Mouse (Mus musculus) spleen, postnatal 36 days (tissue): ENCODE results near the gene Mks1.
"Not testable (repeated sequence)": the region's sequence is repeated elsewhere in the genome, so short reads cannot be mapped to it uniquely, and the experiment has no call there.

Experiments
- DNase-seq, 2 experiments: peaks; one replicate each; pipeline ENCODE4 v3.0.0; 2022; ENCODE audit warnings: low spot score in 2 of 2, mixed read lengths in 1 of 2

The Mks1 gene

DNA sequence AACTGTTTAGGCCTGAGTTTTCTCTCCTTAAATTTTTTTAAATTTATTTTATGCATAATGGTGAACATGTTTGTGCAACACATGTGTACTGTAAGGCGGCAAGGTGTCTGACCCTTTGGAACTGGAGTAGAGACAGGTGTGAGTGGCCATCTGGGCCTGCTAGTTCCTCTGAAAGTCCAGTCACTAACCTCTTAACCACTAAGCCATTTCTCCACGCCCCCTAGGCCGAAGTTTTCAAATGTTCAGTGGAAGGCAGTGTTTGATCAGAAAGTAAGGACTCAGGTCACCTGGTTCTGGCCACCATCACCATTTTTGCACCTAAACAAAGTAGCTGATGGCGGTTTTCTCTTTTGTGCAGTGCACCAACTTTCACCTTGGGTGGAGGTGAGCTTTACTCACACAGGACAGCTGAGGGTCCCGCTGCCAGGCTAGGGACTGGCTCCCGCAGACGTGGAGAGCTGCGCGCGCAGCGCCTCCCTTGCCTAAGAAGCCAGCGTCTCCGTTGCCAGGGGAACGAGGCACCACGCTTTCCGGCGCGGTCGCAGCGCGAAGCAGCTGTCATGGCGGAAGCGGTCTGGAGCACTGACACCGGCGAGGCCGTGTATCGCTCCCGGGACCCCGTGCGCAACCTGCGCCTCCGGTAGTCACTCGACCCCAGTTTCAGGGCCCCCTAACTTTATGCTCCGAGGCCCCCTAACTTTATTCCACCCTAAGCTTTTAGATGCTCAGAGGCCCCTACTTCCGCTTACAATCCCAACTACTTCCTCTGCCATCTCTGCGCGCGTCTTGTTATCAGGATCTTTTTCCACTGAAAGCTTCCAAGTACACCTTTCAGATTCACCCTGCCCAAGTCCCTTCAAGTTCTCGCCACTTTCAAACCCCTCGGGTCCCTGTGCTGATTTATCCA, at the start of gene Mks1:
Mks1 (plus strand) TSS at position 526 of the 907 bp plus-strand sequence.
- DNase-seq = peak; percentile 85

DNA sequence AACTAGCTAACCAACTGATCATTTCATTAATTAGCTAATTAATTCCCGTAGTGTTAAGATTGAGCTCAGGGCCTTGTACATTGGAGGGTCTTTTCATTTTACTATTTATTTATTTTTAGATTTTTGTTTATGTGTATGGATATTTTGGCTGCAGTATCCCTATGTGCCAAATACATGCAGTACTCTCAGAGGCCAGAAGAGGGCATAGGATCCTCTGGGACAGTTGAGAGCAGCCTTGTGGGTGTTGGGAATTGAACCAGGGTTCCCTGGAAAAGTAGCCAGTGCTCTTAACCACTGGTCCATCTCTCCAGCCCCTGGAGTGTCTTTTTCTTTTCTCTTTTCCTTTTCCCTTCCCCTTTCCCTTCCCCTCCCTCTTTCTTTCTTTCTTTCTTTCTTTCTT, 47.6 kb upstream of the Mks1 start:
- peak in 1 of 2 experiments; percentile 24 for DNase-seq

DNA sequence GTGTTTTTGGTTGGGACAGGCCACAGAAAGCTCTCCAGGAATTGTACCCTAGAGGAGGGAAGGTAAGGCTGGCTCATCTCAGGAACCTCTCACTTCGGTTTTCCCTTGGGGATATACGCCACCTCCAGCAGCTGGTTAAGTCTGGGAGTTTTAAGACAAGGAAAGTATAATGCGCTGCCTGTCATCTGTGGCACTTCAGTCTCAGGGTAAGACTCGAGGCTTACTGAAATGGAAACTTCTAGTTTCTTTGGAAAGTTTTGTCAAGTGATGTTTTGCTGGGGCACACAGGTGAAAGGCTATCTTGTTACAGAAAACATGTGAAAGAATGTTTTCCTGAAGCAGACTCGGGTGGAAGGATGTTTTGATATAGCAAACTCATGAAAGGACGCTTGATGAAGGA, 45.6 kb upstream of the Mks1 start:
- DNase-seq = no peak

DNA sequence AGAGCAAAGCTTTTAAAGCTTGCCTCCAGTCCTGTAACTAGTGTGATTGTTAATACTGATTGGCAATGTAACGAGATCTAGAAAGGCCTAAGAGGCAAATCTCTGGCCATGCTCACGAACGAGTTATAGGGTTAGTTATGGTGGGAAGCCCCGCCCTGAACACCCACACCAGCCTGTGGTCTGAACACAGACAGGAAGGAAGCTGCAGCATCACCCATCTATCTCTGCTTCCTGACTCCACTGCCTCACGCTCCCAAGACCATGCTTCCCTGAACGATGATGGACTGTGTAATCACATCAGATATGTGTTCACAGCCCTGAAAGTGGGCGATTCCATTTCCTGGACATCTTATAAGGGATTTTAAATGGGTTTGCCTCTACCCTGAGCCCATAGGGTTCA, 44.8 kb upstream of the Mks1 start:
- DNase-seq = peak in 1 of 2 experiments; percentile 8

DNA sequence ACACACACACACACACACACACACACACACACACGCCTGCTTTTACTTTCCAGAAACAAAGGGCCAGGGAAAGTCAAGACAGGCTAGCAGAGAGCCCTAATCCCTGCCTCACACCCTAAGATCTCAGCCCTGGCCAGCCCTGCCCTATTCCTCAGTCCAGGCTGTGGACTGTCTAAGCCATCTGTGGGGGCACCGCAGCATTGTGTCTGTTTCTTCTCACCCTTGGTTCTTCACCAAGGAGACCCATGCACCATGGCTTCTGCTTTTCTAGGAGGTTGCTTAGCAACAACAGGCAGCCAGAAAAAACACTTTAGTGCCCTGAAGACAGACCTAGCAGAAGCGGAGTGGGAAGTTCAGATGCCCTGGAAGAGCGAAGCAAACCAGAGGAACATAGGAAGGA, 41.6 kb upstream of the Mks1 start:
- no peak for DNase-seq

DNA sequence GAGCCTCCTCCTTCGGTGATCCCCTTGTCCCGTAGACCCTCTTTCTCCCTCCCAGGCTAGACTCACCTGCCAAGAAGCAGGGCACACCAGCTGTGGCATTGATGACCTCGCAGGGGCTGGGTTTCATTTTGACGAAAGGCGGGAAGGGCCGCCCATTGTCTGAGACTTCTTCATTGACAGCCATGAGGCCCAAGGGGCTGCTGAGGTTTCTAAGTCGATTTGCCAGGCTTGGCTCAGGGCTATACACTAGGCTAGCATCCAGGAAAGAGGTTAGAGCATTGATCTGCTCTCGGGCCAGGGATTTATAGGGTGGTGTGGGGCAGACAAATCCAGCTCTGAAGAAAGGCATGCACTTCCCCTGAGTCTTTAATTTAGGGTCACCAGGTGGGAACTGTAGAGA, 38.2 kb upstream of the Mks1 start:
- DNase-seq = no peak

DNA sequence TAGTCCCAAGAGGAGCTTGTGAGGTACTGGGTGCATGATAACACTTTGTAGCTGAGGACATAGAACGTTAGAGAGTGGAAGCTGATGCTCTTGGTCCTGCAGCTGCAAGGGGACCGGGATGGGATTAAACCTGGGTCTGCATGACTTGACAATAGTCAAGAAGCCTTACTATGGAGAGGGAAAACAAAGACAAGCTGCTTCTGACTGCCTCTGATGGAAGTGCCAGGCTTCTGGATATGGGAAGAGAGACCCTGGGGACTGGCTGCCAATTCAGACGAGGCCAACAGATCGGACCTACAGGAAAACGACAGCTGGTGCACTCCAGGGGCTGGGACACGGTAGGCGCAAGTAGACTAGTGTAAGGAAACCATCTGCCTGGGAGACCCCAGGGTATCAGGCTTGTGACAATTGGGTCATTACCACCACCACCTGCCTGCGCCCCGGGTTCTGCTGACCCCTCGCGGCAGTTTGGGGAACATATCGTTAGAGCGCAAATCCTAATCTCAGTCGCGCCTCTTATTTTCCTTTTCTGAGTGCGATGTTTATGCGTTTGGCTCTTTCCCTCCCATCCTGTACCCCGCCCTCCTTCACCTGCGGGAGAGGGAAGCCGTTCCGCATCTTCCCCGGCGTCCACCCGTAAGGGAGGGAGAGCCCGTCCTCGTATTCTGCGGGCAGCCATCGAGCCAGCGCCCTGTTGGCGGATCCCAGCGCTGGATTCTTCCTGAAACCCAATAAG, 36.1 kb upstream of the Mks1 start:
- DNase-seq = no peak

DNA sequence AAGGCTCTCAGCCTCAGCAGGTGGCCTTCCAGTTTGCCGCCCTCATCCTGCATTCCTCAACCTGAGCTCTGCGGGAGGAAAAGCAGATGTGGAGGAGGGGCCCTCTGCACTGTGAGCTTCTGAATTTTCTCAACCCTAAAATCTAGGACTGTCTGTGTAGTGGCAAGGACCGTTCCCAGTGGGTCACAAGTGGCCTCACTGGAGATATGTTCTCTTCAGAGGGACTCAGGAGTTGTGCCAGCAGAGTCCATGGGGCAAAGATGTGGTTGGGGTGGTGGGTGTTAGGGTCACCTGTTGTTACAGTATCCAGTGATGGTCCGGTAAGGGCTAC, 35.6 kb upstream of the Mks1 start:
- no peak for DNase-seq

DNA sequence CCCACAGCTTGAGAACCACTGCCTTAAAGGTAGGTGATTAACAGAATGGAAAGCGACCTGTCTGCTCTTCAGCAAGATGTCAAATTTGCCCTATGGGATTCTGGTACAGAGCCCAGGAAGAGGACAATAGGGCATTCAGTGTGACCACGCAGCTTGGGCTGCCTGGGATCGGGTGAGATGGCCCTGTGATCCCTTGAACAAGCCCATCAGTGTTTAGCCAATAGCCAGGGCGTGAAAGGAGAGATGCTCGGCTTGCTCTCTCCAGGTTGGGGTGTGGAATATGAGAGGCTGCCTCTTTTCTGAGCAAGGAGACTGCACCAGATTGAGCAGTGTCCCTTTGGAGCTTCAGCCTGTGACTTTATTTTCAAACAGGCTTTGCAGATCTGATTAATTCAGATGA, 31.5 kb upstream of the Mks1 start:
- DNase-seq = no peak

DNA sequence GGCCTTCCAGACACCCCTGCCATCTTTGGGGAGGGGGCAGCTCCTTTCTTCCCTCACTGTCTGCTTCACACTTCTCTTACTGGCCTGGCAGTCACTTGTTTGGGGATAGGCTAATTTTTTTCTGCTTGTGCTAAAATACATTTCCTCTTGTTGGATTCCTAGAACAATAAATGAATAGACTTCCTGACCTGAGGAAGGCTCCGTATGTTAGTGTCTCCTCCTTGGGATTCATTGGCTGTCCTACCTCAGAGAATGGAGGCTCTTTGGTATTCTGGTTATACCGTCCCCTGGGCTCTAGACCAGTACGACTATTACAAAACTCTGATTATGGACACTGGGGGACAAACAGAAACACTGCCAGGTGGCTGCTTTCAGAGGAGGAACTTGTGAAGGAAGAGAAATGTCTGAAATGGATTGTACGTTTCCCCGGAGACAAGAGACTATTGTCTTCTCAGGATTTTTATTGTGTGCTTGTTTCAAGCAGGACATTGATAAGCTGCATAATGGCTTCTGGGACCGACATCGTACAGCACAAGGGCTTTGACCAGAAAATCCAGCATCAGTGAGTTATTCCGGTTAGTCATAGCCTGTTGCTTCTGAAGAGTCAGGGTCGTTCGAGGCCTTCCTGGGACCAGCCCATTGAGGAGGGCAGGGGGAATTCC, 24.6 kb upstream of the Mks1 start, which contains the start of gene Lpo:
Lpo (minus strand) TSS at position 51 of the 662 bp plus-strand sequence.
- DNase-seq = no peak

DNA sequence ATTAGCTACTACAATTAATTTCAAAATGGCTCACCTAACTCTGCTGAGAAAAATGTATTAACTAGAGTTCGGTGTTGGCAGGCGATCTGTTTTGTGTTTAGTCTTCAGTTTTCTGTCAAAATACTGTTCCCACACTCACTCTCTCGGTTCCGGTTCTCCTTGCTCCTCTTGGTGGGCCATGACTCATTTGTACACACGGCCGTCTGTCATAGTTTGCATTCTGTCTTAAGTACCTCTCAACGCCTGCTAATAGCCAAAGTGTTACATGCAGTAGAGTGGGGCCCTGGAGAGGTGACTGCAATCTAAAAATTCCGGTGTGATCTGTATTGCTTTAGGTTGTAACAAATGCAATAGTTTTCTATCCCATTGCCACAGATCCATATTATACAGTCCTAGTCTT, 12.3 kb upstream of the Mks1 start:
- no peak for DNase-seq

DNA sequence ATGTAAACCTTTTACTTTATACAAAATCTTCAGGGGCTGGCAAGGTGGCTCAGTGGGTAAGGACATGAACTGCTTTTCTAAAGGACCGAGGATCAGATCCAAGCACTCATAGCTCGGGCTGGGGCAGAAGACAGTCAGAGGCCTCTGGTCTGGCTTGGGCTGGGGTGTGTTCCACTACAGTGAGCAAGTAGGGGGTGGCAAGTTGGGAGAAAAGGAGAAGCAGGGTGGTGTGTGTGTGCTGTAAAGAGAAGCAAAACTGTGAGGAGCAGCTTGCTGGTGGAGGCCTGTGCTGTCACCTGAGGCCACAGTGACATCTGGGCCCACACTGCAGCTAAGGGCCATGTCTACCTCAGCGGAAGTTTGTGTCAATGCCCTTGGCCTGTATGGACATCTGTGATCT, 11.6 kb upstream of the Mks1 start:
- no peak for DNase-seq

DNA sequence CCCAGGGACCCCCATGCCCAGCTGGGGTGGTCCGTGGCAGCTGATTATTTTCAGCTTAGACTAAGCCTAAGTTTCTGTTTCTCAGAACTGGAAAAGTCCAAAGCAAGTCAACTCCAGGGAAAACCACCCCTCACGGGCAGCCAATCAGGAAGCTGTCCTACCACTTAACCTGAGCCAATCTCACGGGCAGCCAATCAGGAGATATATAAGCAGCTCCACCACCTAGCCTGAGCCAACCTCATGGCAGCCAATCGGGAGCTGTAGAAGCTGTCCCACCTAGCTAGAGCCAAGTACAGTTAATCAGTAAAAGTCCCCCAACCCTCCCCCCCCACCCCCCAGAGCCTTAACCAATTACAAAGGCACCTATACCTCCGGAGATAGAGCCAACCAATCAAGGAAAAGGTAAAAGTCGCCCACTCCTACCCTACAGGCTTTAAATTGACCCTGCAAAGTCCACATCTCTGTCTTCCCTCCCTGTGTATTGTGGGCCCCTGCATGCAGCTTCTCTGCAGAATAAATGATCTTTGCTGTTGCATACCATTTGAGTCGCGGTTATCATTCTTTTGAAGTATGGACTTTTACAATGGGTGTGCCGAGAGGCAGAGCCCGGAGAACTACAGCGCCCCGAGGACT, 5.9 kb upstream of the Mks1 start:
- DNase-seq = no peak

DNA sequence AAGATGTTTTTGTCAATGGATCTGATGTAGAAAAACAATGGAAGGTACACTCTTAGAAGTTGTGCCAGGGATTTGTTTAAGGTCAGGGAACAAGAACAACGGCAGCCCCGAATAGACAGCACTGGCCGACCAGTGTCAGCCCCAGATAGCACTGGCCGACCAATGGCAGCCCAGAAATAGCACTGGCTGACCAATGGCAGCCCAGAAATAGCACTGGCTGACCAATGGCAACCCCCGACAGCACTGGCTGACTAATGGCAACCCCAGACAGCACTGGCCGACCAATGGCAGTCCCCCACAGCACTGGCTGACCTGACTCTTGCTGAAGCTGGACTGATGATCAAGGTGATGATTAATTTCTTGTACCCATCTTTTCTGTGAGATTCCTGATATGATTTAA, 5.1 kb upstream of the Mks1 start:
- DNase-seq = no peak

DNA sequence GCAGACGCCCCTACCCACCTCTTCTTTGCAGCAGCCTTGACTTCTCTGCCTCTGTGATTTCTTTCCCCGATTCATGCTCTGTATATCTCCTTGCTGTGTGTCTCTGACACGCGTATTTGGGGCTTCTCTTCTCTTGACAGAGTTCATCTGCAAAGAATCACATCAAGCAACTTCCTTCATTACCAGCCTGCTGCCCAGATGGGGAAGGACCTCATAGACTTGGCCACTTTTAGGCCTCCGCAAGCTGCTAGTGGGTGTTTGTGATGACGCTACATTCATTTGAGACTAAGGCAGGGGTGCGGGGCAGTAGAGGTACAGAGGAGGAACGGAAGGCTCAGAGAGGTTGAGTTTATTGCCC, 561 bp downstream of the Mks1 start:
- DNase-seq = no peak

DNA sequence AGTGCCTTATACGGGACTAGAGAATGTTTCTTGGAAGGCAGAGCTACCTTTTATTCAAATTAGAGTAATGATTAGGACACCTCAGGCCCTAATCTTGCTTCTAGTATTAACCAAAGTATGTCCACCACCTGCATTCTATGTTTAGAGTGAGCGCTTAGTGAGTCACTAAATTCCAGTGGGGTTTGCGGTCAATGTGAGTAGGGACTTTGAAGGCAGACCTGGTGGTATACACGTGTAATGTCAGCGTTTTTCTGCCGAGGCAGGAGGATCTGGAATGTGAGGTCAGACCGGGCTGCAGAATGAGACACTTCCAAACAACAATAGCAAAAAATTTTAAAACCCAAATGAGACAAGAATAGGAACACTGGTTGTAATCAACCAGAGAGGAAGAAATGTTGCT, 1.5 kb downstream of the Mks1 start:
- DNase-seq = no peak

DNA sequence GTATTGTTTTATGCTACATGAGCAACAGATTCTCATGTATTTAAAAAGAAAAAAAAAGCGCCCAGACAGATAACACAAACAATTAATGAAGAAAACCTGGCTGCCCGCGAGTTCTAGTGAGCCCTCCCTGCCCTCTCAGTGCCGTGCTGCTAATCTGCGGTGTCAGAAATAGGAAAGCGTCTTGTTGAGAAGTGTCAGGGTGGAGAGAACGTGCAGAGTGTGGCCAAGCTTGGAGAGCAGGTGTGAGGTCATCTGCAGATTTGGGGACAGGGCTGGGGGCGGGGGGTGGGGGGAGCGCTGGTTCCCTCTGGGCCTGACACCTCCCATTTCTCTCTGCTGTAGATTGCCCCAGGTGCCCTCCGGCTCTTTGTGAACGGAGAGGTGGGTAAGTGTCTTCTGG, 6.3 kb downstream of the Mks1 start:
- DNase-seq = no peak

DNA sequence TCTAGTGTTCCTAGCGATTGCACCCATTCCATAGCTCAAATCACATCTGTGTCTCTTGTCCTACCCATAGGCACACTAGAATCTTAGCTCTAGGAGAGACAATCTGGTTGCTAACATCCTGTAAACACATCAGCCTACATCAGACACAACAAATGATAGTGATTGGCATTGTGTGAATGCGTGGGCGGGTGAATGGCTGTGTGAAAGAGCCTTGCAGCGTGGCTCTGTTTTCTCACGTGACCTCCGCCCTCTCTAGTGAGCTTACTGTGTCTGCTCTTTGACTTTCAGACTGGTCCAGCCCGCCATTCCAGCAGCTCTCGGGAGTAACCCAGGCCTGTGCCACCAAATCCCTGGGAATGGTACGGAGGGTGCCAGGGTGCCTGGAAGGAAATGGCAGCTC, 7.4 kb downstream of the Mks1 start:
- DNase-seq = no peak

DNA sequence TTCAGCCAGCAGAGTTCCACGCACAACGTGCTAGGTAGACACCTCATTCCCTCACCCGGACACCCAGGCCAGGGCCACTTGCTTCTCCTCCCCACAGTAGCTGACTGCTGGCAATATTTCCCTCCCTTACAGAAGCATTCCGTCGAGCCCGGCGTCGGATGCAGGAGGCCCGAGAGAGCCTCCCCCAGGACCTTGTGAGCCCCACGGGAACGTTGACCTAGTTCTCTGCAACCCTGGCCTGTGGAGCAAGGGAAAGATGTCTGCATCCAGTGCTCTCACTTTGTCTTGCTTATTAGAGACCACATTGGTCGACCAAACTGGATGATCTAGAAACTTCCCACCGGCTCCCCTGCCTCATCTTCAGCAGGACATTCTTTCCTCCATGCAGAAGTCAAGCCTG, 9.8 kb downstream of the Mks1 start:
- DNase-seq = no peak

DNA sequence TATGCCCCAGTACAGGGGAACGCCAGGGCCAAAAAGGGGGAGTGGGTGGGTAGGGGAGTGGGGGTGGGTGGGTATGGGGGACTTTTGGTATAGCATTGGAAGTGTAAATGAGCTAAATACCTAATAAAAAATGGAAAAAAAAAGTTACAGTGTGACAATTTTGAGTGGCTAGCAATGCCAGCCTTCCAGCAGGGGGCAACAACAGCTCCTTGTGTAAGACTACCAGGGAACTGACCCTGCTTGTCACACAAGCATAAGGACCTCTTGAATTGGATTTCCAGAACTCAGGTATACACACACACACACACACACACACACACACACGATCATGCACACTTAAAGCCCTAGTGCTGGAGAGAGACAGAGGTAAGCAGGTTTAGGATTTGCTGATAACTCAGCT, 13.9 kb downstream of the Mks1 start:
- not testable (repeated sequence) for DNase-seq

DNA sequence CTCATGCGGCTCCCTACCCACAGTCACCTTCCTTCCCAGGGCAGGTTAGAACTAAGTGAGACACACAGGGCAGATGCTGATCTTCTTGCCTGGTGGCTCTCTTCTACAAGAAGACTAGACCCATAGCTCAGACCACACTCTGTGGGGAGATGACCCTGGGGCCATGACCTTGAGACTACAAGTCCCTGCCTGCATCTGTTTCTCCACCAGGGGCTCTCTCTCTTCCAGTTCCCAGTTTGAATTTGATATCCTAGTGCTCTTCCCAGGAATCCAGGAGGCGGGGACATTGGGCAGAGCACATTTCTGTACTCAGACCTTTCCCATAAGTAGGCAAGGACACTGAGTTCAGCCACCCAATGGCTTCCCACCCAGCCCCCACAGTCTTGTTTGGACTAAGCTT, 17.1 kb downstream of the Mks1 start:
- no peak for DNase-seq

DNA sequence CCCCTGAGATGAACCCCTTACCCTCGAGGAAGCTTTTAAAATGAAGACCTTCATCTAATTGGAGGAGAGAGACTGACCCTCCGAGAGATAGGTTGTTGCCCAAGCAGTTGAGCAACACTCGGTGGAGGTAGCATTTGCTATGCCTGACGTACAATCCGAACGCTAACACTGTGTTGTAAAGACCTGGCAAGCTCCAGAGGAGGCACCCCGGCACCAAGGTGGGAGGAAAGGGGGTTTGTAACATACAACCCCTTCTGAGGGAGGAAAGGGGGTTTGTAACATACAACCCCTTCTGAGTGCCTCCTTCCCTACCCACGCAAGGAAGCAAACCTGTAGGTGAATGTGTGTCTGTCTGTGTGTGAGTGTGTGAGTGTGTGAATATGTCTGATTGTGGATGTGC, 18.8 kb downstream of the Mks1 start:
- no peak for DNase-seq
